Comparison of ENCODE assay signal across 24 mouse cellular contexts in the genomic region with DNA sequence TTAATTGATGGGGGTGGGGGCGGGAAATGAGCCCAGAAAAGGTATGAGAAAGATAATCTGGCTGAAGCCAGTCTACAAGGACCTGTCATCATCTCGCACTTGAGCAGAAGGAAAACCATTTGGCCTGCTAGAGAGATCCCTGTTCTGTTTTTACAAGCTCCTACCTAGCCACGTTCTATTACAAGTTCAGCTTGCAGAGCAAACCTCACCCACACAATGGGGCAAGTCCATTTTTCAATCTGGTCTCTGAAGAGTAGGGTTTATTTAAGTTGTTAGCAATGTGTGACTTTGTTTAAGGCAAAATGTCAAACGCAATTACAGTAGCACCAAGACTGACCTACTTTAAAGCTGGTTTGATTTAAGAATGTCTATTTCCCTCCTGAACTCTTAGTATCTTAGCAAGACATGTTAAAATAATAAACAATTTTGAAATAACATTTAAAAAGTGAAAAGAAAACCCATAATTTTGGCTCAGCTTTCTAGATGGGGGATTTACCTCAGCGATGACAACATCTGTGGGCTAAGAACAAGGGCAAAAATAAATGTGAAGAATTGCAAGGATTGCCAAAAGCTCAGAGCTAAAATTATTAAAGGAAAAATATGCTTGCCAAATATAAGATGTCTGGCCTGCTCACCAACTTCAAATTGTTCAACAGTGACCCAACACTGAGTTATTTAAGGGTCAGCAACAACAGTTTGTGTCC. TPM values are rescaled to one million over a fixed set of nuclear protein-coding genes. Genes with fewer than 3 reads are reported as not detected.
DNase-seq lines count a peak whose midpoint lies in the region; ATAC-seq and TF ChIP-seq lines count a peak whose summit lies in the region.
"Had no signal": no experiment of that assay in that cellular context is flagged by ENCODE, and none has a peak within 500 bp of the region (broad histone marks: within the 10 kb centered on the region; RNA-seq: fewer than 3 reads in every experiment).

No protein-coding gene starts in this region.

- H3K36me3 ChIP-seq in heart, postnatal 0 days (replicated peaks; ENCODE audit: control insufficient read depth, insufficient read depth, low read length) = no peaks in the 10 kb centered on the region
- no peaks in the 10 kb centered on the region for H3K36me3 ChIP-seq in embryonic facial prominence, embryonic 14.5 days (ENCODE audit: control insufficient read depth, insufficient read depth, low read length)
- H3K36me3 ChIP-seq: embryonic facial prominence, embryonic 15.5 days; hindbrain, embryonic 10.5 days; limb, embryonic 10.5 days; stomach, embryonic 15.5 days had no signal

- H3K4me2 ChIP-seq in heart, postnatal 0 days (ENCODE audit: low read depth, low read length) = no peak overlapping the region
- no peak overlapping the region for H3K4me2 ChIP-seq in embryonic facial prominence, embryonic 14.5 days (ENCODE audit: low read depth, low read length)
- H3K4me2 ChIP-seq: embryonic facial prominence, embryonic 15.5 days; stomach, embryonic 15.5 days had no signal

- 0 out of 2 replicates have a peak, but pooled peaks have one; percentile 56 for TF ChIP-seq EP300 in heart, postnatal 0 days (IDR thresholded peaks at IDR 0.05; ENCODE audit: low read depth)

- peak; percentile 85 for DNase-seq in heart, adult 11 months
- no peak for DNase-seq in heart, adult 9 months (ENCODE audit: low spot score in 2 of 2)
- DNase-seq in heart, postnatal 0 days (ENCODE audit: low spot score) = peak; percentile 75
- no peak for DNase-seq in heart, adult 18-20 months
- peak; percentile 36 for DNase-seq in 3T3-L1 (ENCODE audit: low read depth, low spot score)
- DNase-seq in embryonic facial prominence, embryonic 14.5 days (ENCODE audit: low spot score) = peak; percentile 56
- DNase-seq in cerebellum, postnatal 25 days = no peak
- DNase-seq in thymus, postnatal 25 days = no peak
- DNase-seq: adrenal gland, postnatal 36 days; B cell, adult 2 months; cerebellum, adult 18-20 months; gastrocnemius, postnatal 25 days; kidney, adult 18-20 months; kidney, postnatal 36 days; lung, adult 18-20 months; midbrain, embryonic 14.5 days; right cerebral cortex, postnatal 25 days had no signal

- H3K4me3 ChIP-seq in heart, postnatal 0 days (ENCODE audit: low read depth, low read length) = no peak overlapping the region
- H3K4me3 ChIP-seq in embryonic facial prominence, embryonic 14.5 days (ENCODE audit: low read depth, low read length) = no peak overlapping the region
- H3K4me3 ChIP-seq: embryonic facial prominence, embryonic 15.5 days; hindbrain, embryonic 10.5 days; limb, embryonic 10.5 days; megakaryocyte, embryonic 14.5 days; myocyte; stomach, embryonic 15.5 days had no signal

- WGBS in heart, postnatal 0 days = 34% methylated on average over 5 of the region's 5 CpGs
- 49% methylated on average over 5 of the region's 5 CpGs for WGBS in embryonic facial prominence, embryonic 14.5 days

- no peaks in the 10 kb centered on the region for H3K4me1 ChIP-seq in heart, postnatal 0 days (ENCODE audit: control insufficient read depth, insufficient read depth)
- H3K4me1 ChIP-seq in embryonic facial prominence, embryonic 14.5 days (ENCODE audit: control insufficient read depth, insufficient read depth, low read length) = no peaks in the 10 kb centered on the region
- H3K4me1 ChIP-seq: embryonic facial prominence, embryonic 15.5 days; hindbrain, embryonic 10.5 days; limb, embryonic 10.5 days; stomach, embryonic 15.5 days had no signal

- TF ChIP-seq CTCF in heart, postnatal 0 days (IDR thresholded peaks at IDR 0.05; ENCODE audit: low read depth) = no peak

- H3K9me3 ChIP-seq in heart, postnatal 0 days (replicated peaks; ENCODE audit: control insufficient read depth, low read length) = no peaks in the 10 kb centered on the region
- H3K9me3 ChIP-seq in embryonic facial prominence, embryonic 14.5 days (ENCODE audit: control insufficient read depth, low read length) = no peaks in the 10 kb centered on the region
- H3K9me3 ChIP-seq: embryonic facial prominence, embryonic 15.5 days; hindbrain, embryonic 10.5 days; limb, embryonic 10.5 days; megakaryocyte, embryonic 14.5 days; stomach, embryonic 15.5 days had no signal

- no peak overlapping the region for H3K9ac ChIP-seq in heart, postnatal 0 days (replicated peaks; ENCODE audit: low read depth, low read length)
- H3K9ac ChIP-seq in embryonic facial prominence, embryonic 14.5 days (ENCODE audit: low read depth, low read length) = no peak overlapping the region
- H3K9ac ChIP-seq: embryonic facial prominence, embryonic 15.5 days; stomach, embryonic 15.5 days had no signal

- no peaks in the 10 kb centered on the region for H3K27me3 ChIP-seq in heart, postnatal 0 days (ENCODE audit: control insufficient read depth, insufficient read depth, low read length)
- H3K27me3 ChIP-seq in embryonic facial prominence, embryonic 14.5 days (replicated peaks; ENCODE audit: control insufficient read depth, insufficient read depth, low read length) = 0 out of 2 replicates have a peak, but pooled peaks cover 3% of the 10 kb centered on the region
- H3K27me3 ChIP-seq: embryonic facial prominence, embryonic 15.5 days; megakaryocyte, embryonic 14.5 days; stomach, embryonic 15.5 days had no signal

- H3K27ac ChIP-seq in heart, postnatal 0 days (ENCODE audit: low read depth) = peak overlapping the region; percentile 58
- H3K27ac ChIP-seq in embryonic facial prominence, embryonic 14.5 days (replicated peaks; ENCODE audit: low read depth, low read length) = no peak overlapping the region
- H3K27ac ChIP-seq: embryonic facial prominence, embryonic 15.5 days; hindbrain, embryonic 10.5 days; hindbrain, postnatal 0 days; limb, embryonic 10.5 days; stomach, embryonic 15.5 days had no signal

- peak; percentile 82 for ATAC-seq in heart, postnatal 0 days (ENCODE audit: insufficient read depth, low read depth)
- ATAC-seq in embryonic facial prominence, embryonic 14.5 days (ENCODE audit: low read depth) = no peak
- ATAC-seq: hindbrain, postnatal 0 days had no signal

RNA-seq across cellular contexts. Expression of gene Pitrm1, which starts 54.9 kb away (rescaled TPM):
- total RNA-seq in heart, postnatal 0 days (2014; rRNA removed; ENCODE audit: low replicate concordance) = 45.7 and 66.9 TPM in 2 replicates
- 37.2 and 38.4 TPM in 2 replicates for polyA plus RNA-seq in heart, postnatal 0 days (2015; fragmentation: Nextera tagmentation; extraction: Ambion mirVana)
- total RNA-seq in heart, adult 18-20 months (2021) = 10 to 100 TPM; 52.5 to 56.3 TPM
- 85.3 and 99.9 TPM in 2 replicates for polyA plus RNA-seq in embryonic facial prominence, embryonic 14.5 days (2014; fragmentation: Nextera tagmentation; extraction: Ambion mirVana)

Comparison
In these comparisons a context has a peak if more than half of its experiments do, and no peak if none do; other contexts are left out.
1. DNase-seq: peak in heart, adult 11 months (single experiment), heart, postnatal 0 days (single experiment), 3T3-L1 (single experiment) and embryonic facial prominence, embryonic 14.5 days (single experiment); none in heart, adult 9 months (0 of 2), heart, adult 18-20 months (0 of 2), cerebellum, postnatal 25 days (0 of 2) and thymus, postnatal 25 days (single experiment).